Mouse (Mus musculus) hindbrain, embryonic 15.5 days (tissue): ENCODE measurements at regions not wholly inside any gene's neighbourhood (a gene's known extent, or its start where the extent isn't known, plus 50 kb on each side); places are given as distances from the start of the nearest gene placed in this dataset.

Experiments used
- ATAC-seq: fragments of 200-750 bp; cut with Nextera tagmentation; 2 replicates; pipeline ENCODE4 v1.8.0; 2017; ENCODE audit warnings: low read depth, moderate number of reproducible peaks, moderate TSS enrichment; ENCODE audit not compliant: low FRiP score
- H3K27ac ChIP-seq: fragments of 300-500 bp; sonication (generic); replicated peaks from 2 replicates; pipeline ENCODE4 v1.5.1; 2015; ENCODE audit warnings: mild to moderate bottlenecking, inconsistent platforms
- H3K27me3 ChIP-seq: fragments of 300-500 bp; sonication (generic); 2 replicates; pipeline ENCODE4 v1.6.1; 2015; ENCODE audit warnings: control low read depth, inconsistent platforms
- H3K36me3 ChIP-seq: fragments of 300-500 bp; sonication (generic); 2 replicates; pipeline ENCODE4 v1.6.1; 2015; ENCODE audit warnings: control low read depth, inconsistent platforms
- H3K4me1 ChIP-seq: fragments of 300-500 bp; sonication (generic); replicated peaks from 2 replicates; pipeline ENCODE4 v1.6.1; 2015; ENCODE audit warnings: control low read depth, inconsistent platforms
- H3K4me2 ChIP-seq: fragments of 300-500 bp; sonication (generic); 2 replicates; pipeline ENCODE4 v1.6.1; 2015; ENCODE audit warnings: moderate library complexity, mild to moderate bottlenecking, inconsistent platforms
- H3K4me3 ChIP-seq: fragments of 300-500 bp; sonication (generic); 2 replicates; pipeline ENCODE4 v1.5.1; 2015; ENCODE audit warnings: mild to moderate bottlenecking, inconsistent platforms
- H3K9ac ChIP-seq: fragments of 300-500 bp; sonication (generic); 2 replicates; pipeline ENCODE4 v1.6.1; 2015; ENCODE audit warnings: inconsistent platforms
- H3K9me3 ChIP-seq: fragments of 300-500 bp; sonication (generic); 2 replicates; pipeline ENCODE4 v1.6.1; 2016; ENCODE audit warnings: control low read depth, inconsistent platforms
- WGBS: fragments of 180-500 bp; shearing (Covaris S2); methylation state at CpG from one replicate; pipeline ENCODE4 v1.1.7; 2015; 5-methylcytosine and 5-hydroxymethylcytosine counted together

DNA sequence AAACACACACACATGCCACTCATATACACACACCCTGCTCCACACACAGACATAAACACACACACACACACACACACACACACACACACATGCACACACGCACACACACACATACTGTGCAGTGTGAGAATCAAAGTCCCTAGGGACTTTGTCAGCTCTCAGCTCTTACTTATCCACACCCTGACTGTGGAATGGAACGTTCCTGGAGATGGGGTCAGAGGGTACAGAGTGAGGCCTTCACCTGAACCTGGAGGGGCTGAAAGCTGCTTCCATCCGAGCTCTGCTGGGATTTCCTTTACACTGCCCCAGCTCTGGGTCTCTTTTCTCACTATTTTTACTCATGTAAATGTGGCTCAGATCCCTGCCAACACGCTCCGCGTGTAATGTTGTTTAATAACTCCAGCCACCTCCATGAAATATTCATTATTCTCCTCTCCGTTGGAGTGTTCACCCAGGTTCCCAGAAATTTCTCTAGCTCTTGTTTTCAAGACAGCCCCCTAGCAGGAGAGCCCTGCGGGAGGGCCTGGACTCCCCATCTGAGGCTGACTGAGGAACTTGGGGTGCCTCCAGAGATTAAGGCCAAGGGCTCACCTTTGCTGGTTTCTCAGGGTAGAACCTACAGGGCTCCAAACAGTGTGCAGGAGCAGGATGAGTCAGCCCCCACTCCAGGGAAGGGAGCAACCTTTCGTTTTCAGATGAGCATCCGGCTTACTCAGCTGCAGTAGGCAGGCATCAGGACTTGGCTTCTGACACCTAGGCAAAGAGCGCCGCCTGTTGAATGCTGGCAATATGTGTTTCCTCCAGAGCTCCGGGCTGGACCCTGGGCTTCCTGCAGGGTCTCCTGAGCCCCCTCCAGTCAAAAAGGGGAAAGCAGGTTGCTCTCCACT is 360.8 kb upstream of the Dynlrb2 start:
- H3K4me2 ChIP-seq = no peak overlapping the region
- peak; percentile 59; the same call in 1 of the 2 replicates for ATAC-seq

DNA sequence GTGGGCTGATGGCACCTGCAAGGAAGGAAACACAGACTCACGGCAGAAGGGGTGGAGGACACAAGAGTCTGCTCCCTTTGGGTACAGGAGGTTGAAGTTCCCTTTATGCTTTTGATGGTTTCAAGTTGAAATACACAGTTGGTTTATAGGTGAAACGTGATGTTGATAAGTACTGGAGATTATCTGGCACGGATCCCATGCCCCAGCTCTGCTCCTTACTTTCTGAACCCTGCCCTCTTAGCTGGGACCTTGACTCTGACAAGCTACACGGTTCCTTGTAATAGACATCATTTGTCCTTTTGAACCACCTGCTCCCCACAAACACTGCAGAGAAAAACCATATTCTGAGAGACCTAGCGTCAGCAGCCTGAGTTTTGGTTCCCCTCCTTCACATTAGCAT is 363.4 kb upstream of the Dynlrb2 start:
- H3K4me3 ChIP-seq = no peak overlapping the region
- H3K4me2 ChIP-seq = no peak overlapping the region
- no peaks in the 10 kb centered on the region for H3K27me3 ChIP-seq
- H3K27ac ChIP-seq = no peak overlapping the region
- H3K36me3 ChIP-seq = no peaks in the 10 kb centered on the region
- no peak for ATAC-seq
- 89% methylated on average over 5 of the region's 5 CpGs for WGBS
- 0 out of 2 replicates have a peak, but pooled peaks cover 7% of the 10 kb centered on the region for H3K4me1 ChIP-seq
- H3K9me3 ChIP-seq = no peaks in the 10 kb centered on the region
- no peak overlapping the region for H3K9ac ChIP-seq

More for the DNA sequence above, 360.8 kb upstream of the Dynlrb2 start:
- Histone ChIP-seq H3K4me1 (0 out of 2 replicates have a peak, but pooled peaks cover 7% of the 10 kb centered on the region), H3K27ac (no peak overlapping the region), H3K36me3 (no peaks in the 10 kb centered on the region), H3K27me3 (no peaks in the 10 kb centered on the region), H3K9me3 (no peaks in the 10 kb centered on the region), H3K9ac (no peak overlapping the region), H3K4me3 (no peak overlapping the region)
- 32% methylated on average over 13 of the region's 13 CpGs for WGBS

DNA sequence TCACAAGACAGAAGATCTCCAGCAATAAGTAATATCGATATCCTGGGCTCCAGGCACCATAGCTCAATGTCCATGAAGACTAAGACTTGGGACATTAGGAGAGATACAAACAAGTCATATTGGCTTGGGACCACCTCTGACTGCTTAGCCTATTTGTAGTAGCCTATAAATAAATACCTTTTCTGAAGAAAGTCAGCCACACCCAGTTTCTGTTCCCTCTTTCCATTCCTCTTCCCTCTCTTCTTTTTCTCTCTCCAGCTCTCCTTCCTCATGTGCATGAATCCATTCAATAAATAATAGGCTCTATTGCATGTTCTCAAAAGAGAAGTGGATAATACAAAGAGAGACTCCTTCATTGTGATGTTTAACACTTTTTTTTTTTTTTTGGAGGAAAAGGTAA is 364.8 kb upstream of the Dynlrb2 start:
- Histone ChIP-seq H3K4me3 (no peak overlapping the region), H3K4me1 (0 out of 2 replicates have a peak, but pooled peaks cover 7% of the 10 kb centered on the region), H3K9me3 (no peaks in the 10 kb centered on the region), H3K27ac (no peak overlapping the region), H3K9ac (no peak overlapping the region), H3K4me2 (no peak overlapping the region), H3K36me3 (no peaks in the 10 kb centered on the region), H3K27me3 (no peaks in the 10 kb centered on the region)
- no peak for ATAC-seq
- 100% methylated on average over 1 of the region's 1 CpGs for WGBS

DNA sequence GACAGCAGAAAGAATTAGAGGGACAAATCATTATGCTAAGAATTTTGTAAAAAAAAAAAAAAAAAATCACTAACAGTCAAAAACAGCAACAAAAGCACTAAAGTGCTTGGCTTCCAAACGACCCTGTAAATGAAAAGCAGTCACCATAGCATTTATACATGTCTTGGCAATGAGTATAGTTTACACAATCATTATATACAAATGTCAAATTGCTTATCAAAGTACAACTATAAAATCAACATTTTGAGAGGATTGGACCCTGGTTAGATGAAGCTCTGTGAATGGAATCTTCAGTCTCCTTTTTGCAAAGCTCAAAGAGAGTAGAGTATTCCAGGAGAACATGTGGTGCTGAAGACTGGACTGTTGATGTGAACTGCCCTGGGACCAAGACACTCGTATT is 367.0 kb upstream of the Dynlrb2 start:
- 75% methylated on average over 2 of the region's 2 CpGs for WGBS
- no peaks in the 10 kb centered on the region for H3K9me3 ChIP-seq
- ATAC-seq = no peak
- H3K27ac ChIP-seq = no peak overlapping the region
- H3K27me3 ChIP-seq = no peaks in the 10 kb centered on the region
- H3K9ac ChIP-seq = no peak overlapping the region
- no peak overlapping the region for H3K4me2 ChIP-seq
- no peak overlapping the region for H3K4me3 ChIP-seq
- H3K4me1 ChIP-seq = no peaks in the 10 kb centered on the region
- H3K36me3 ChIP-seq = no peaks in the 10 kb centered on the region

DNA sequence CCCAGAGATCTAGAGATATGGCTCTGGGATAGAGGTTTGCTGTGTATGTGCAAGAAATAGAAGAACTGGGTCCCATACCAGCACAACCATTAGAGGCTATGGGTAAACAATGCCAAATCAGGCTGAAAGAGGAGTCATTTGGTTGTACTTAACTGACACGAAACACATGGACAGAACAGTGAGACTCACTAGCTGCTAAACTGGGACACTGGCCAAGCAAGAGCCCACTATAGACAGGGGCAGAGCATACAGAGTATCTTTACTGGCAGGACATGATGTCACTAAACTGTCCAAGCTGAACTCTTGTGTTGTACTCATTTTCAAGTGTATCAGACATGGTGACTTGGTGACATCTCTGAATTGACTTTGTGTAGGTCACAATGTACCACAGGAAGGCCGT is 371.3 kb upstream of the Dynlrb2 start:
- H3K9me3 ChIP-seq = no peaks in the 10 kb centered on the region
- H3K27ac ChIP-seq = no peak overlapping the region
- H3K4me3 ChIP-seq = no peak overlapping the region
- H3K4me2 ChIP-seq = no peak overlapping the region
- H3K36me3 ChIP-seq = no peaks in the 10 kb centered on the region
- no peaks in the 10 kb centered on the region for H3K4me1 ChIP-seq
- no peak overlapping the region for H3K9ac ChIP-seq
- no peak for ATAC-seq
- H3K27me3 ChIP-seq = no peaks in the 10 kb centered on the region
- WGBS = 78% methylated on average over 2 of the region's 2 CpGs

DNA sequence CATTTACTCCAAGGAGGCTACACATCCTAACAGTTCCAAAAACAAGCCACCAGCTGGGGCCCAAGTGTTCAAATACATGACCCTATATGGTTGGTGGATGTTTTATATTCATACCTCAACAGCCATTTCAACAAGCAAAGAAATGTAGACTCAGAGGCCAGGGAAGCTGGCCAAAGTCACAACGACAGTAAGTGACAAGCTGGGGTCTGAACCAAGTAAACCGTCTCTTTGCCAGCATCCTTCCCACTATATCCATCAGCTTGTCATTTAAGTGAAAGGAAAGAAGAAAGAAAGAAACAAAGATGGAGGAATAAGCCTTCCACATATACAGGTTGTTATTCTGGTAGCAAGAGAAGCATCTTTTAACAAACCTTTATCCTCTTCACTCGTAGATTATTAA is 371.7 kb upstream of the Dynlrb2 start:
- Histone ChIP-seq H3K27me3 (no peaks in the 10 kb centered on the region), H3K4me1 (no peaks in the 10 kb centered on the region), H3K4me3 (no peak overlapping the region), H3K36me3 (no peaks in the 10 kb centered on the region), H3K27ac (no peak overlapping the region), H3K9me3 (no peaks in the 10 kb centered on the region), H3K9ac (no peak overlapping the region), H3K4me2 (no peak overlapping the region)
- 78% methylated on average over 3 of the region's 3 CpGs for WGBS
- no peak for ATAC-seq

DNA sequence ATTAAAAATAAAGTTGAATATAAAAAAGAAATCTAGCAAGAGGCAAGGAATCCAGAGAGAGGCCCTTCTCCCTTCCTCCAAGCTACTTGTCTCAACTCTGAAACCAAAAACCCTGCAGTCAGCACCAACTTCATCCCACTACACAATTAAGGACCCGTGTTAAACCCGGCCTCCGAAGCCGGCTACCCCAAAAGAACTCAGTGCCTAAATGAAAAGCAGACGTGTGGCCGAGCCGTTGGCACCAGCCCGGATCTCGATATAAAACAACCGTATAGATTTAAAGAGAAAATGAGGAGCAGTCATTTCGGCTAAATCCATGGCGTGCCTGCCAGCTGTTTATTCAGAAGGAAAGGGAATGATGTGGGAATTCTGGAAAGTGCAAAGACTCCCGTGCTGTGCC is 384.7 kb upstream of the Dynlrb2 start:
- H3K27me3 ChIP-seq = 0 out of 2 replicates have a peak, but pooled peaks cover 3% of the 10 kb centered on the region
- WGBS = 89% methylated on average over 13 of the region's 13 CpGs
- H3K9me3 ChIP-seq = no peaks in the 10 kb centered on the region
- no peak overlapping the region for H3K4me2 ChIP-seq
- H3K4me3 ChIP-seq = no peak overlapping the region
- H3K36me3 ChIP-seq = no peaks in the 10 kb centered on the region
- no peak overlapping the region for H3K9ac ChIP-seq
- H3K4me1 ChIP-seq = peaks cover 5% of the 10 kb centered on the region; the same call in 1 of the 2 replicates
- H3K27ac ChIP-seq = no peak overlapping the region
- no peak for ATAC-seq

DNA sequence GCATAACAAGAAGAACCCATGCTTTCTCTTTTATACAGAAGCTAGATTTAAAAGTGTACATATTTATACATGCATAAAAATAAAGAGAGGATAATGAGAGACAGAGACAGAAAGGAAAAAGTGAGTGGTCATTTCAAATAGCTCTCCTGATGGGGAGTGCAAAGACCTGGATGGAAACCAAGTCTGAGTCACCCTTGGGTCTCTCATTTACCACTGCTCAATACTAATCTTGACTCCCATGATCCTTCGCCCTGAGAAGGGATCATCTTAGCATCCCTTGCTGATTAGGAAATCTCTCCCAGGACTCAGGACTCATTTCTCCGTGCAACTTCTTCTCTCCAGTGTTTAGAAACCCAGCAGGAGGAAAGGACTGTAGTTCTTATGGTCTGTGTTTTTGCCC is 386.9 kb upstream of the Dynlrb2 start:
- Histone ChIP-seq H3K36me3 (no peaks in the 10 kb centered on the region), H3K27ac (no peak overlapping the region), H3K4me3 (no peak overlapping the region), H3K4me1 (peaks cover 7% of the 10 kb centered on the region; the same call in 1 of the 2 replicates), H3K9ac (no peak overlapping the region), H3K4me2 (no peak overlapping the region), H3K27me3 (0 out of 2 replicates have a peak, but pooled peaks cover 3% of the 10 kb centered on the region), H3K9me3 (no peaks in the 10 kb centered on the region)
- no peak for ATAC-seq
- 87% methylated on average over 2 of the region's 2 CpGs for WGBS

DNA sequence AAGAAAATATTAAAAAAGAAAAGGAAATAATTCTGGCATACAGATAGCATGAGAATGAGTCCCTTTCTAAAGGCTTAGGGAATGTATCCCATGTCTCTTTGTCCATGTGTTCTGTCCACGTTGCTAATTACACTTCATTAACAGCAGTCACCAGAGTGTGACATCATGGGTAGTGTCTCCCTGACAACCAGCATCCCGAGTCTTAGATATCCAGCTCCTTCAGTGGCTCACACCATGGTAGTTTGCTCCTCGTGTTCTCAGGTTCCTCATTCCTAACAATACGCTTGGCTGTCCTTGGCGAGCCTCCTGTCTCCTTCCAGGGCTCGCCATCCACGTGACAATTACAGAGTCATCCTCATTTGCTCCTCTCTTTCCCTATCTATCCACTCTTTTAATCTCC is 388.1 kb upstream of the Dynlrb2 start:
- H3K4me3 ChIP-seq = no peak overlapping the region
- peak; percentile 68 for ATAC-seq
- no peak overlapping the region for H3K9ac ChIP-seq
- no peaks in the 10 kb centered on the region for H3K36me3 ChIP-seq
- 23% methylated on average over 7 of the region's 7 CpGs for WGBS
- peaks cover 7% of the 10 kb centered on the region; the same call in 1 of the 2 replicates for H3K4me1 ChIP-seq
- H3K4me2 ChIP-seq = peak overlapping the region; percentile 35; the same call in 1 of the 2 replicates
- peaks cover 6% of the 10 kb centered on the region; the same call in 1 of the 2 replicates for H3K27me3 ChIP-seq
- H3K9me3 ChIP-seq = no peaks in the 10 kb centered on the region
- no peak overlapping the region for H3K27ac ChIP-seq

DNA sequence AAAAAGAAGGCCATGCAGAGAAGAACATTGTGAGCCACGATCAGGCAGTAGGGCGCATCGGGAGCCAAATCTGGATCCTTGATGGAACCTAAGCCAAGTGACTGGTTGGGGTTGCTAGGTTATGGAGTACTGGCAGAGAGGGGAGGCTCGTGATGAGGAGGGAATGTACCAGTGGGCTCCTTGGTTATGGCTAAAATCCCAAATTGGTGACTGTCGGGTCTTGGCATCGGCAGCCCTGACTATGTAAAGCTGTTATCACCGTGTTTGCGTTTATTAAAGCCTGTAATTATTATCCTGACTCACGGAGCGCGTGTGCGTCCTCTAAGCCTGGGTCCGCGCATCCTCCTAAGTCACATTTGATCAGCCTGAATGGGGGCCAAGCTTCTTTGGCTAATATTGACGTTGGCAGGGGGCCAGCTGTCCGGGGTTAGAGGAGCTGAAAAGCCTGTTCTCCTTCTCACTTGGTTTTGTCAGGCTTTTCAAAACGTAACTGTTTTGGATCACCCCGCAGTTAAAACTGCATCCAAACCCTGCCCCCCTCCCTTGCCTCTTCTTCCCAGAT is 388.9 kb upstream of the Dynlrb2 start:
- ATAC-seq = peak; percentile 83
- Histone ChIP-seq H3K27me3 (peaks cover 6% of the 10 kb centered on the region; the same call in 1 of the 2 replicates), H3K27ac (no peak overlapping the region; the same call in 1 of the 2 replicates), H3K9me3 (no peaks in the 10 kb centered on the region), H3K4me2 (peak overlapping the region; percentile 35), H3K36me3 (no peaks in the 10 kb centered on the region), H3K4me1 (peaks cover 9% of the 10 kb centered on the region; the same call in 1 of the 2 replicates), H3K4me3 (no peak overlapping the region), H3K9ac (no peak overlapping the region)
- 25% methylated on average over 18 of the region's 18 CpGs for WGBS

DNA sequence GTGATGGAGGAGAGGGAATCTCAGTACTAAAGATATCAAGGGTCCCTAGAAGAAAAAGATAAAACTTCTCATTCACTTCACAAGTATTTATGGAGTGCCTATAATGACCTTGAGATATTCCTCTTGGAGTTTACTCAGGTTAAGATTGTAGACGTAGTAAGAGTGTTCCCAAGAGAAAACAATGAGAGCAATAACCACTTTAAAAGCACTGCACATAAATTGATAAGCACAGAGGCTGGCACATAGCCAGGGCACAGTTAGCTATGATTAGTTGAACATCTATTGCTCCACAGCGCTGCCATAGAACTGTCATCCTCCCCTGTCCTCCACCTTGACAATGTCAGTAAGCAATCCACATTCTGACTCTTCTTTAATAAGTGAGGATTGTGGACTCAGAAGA is 389.8 kb upstream of the Dynlrb2 start:
- Histone ChIP-seq H3K9ac (no peak overlapping the region), H3K36me3 (no peaks in the 10 kb centered on the region), H3K4me3 (no peak overlapping the region), H3K27ac (no peak overlapping the region), H3K4me2 (no peak overlapping the region), H3K27me3 (peaks cover 3% of the 10 kb centered on the region; the same call in 1 of the 2 replicates), H3K4me1 (peaks cover 11% of the 10 kb centered on the region; the same call in 1 of the 2 replicates), H3K9me3 (no peaks in the 10 kb centered on the region)
- no peak for ATAC-seq
- WGBS = 54% methylated on average over 2 of the region's 2 CpGs

DNA sequence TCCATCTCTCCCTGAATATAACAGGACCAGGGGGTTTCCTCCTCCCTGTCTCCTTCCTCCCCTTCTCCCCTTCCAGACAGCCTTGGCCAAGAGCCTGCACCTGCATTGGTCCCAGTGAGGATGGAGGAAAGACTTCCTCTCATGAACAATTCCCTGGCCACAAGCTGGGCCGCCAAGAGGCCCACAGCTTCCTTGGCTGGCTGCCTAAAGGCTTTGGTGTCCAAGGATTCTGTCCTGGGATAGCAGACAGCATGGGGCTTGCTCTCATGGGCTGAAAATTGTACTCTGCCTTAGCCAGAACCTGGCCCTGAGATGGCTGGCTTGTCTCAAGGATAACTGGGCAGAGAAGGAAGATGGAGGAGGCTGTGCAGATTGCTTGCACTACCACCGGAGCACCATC is 390.3 kb upstream of the Dynlrb2 start:
- no peak for ATAC-seq
- no peak overlapping the region for H3K4me3 ChIP-seq
- no peaks in the 10 kb centered on the region for H3K36me3 ChIP-seq
- H3K27ac ChIP-seq = no peak overlapping the region
- peaks cover 3% of the 10 kb centered on the region; the same call in 1 of the 2 replicates for H3K27me3 ChIP-seq
- H3K9me3 ChIP-seq = no peaks in the 10 kb centered on the region
- WGBS = 68% methylated on average over 2 of the region's 2 CpGs
- peaks cover 11% of the 10 kb centered on the region; the same call in 1 of the 2 replicates for H3K4me1 ChIP-seq
- no peak overlapping the region for H3K4me2 ChIP-seq
- no peak overlapping the region for H3K9ac ChIP-seq
